Mouse (Mus musculus) hindbrain, embryonic 11.5 days (tissue): ENCODE data around the gene Aven. TPM values are rescaled to one million over a fixed set of nuclear protein-coding genes. Genes with fewer than 3 reads are reported as not detected.
"Not testable (repeated sequence)": the region's sequence is repeated elsewhere in the genome, so short reads cannot be mapped to it uniquely, and the experiment has no call there.

Experiments used
- ATAC-seq: fragments of 200-750 bp; cut with Nextera tagmentation; 2 replicates; pipeline ENCODE4 v1.8.0; 2017; ENCODE audit warnings: mild to moderate bottlenecking, moderate TSS enrichment, moderate library complexity; ENCODE audit not compliant: low FRiP score
- DNase-seq: peaks from one replicate; pipeline ENCODE4 v3.0.0-alpha.2; 2015; ENCODE audit warnings: low spot score
- H3K27ac ChIP-seq: fragments of 300-500 bp; sonication (generic); 2 replicates; pipeline ENCODE4 v1.5.1; 2014; ENCODE audit warnings: mild to moderate bottlenecking, low read depth, low read length
- H3K27me3 ChIP-seq: fragments of 300-500 bp; sonication (generic); 2 replicates; pipeline ENCODE4 v1.6.1; 2014; ENCODE audit warnings: mild to moderate bottlenecking, low read length, moderate library complexity, mixed read lengths; ENCODE audit not compliant: control insufficient read depth, insufficient read depth
- H3K36me3 ChIP-seq: fragments of 300-500 bp; sonication (generic); 2 replicates; pipeline ENCODE4 v1.6.1; 2014; ENCODE audit warnings: mild to moderate bottlenecking, low read length, moderate library complexity, mixed read lengths; ENCODE audit not compliant: control insufficient read depth, insufficient read depth
- H3K4me1 ChIP-seq: fragments of 300-500 bp; sonication (generic); replicated peaks from 2 replicates; pipeline ENCODE4 v1.6.1; 2014; ENCODE audit warnings: low read length, mixed read lengths; ENCODE audit not compliant: control insufficient read depth, insufficient read depth
- H3K4me2 ChIP-seq: fragments of 300-500 bp; sonication (generic); replicated peaks from 2 replicates; pipeline ENCODE4 v1.6.1; 2014; ENCODE audit warnings: mild to moderate bottlenecking, low read depth, low read length
- H3K4me3 ChIP-seq: fragments of 300-500 bp; sonication (generic); 2 replicates; pipeline ENCODE4 v1.5.1; 2014; ENCODE audit warnings: low read depth, low read length
- H3K9ac ChIP-seq: fragments of 300-500 bp; sonication (generic); 2 replicates; pipeline ENCODE4 v1.6.1; 2014; ENCODE audit warnings: low read depth, low read length
- H3K9me3 ChIP-seq: fragments of 300-500 bp; sonication (generic); 2 replicates; pipeline ENCODE4 v1.6.1; 2016; ENCODE audit warnings: low read length; ENCODE audit not compliant: control insufficient read depth
- WGBS: fragments of 180-500 bp; shearing (Covaris S2); extraction: QIAGEN DNeasy Blood & Tissue Kit; methylation state at CpG from one replicate; pipeline ENCODE4 v1.1.7; 2014; 5-methylcytosine and 5-hydroxymethylcytosine counted together
- polyA plus RNA-seq: library from polyadenylated mRNA; unstranded; fragments of >200 nt; fragmentation: Nextera tagmentation; extraction: Ambion mirVana; gene quantifications from 2 replicates; pipeline ENCODE4 v1.2.1, GENCODE M21; 2014

The Aven gene
- polyA plus RNA-seq, result 5.9 and 6.1 TPM in 2 replicates

DNA sequence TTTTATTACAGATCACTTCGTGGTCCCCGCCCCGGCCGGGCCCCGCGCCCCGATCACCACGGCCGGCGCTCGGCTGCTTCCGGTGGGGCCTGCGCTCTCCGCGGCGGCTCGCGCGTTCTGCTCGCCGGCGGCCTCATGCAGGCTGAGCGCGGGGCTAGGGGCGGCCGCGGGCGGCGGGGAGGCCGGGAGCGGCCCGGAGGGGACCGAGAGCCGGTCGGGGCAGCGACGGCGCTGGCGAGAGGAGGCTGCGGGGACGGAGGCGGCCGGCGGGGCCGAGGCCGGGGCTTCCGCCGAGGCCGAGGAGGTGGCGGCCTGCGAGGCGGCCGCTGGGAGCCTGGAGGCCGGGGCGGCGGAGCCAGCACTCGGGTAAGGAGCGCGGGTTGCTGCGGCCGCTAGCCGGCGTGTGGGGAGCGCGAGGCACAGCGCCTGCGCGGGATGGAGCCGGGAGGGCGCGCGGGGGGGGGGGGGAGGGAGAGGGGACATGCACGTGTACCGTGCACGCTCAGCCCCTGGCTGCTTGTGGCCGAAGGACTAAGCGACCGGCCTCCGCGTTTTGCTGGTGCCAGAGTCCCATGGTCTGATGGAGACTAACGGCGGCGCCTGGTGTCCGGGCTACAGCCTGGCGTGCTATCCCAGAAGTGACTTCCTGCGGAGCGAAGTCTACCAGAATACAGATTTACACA, at the start of gene Aven:
Gene Aven, plus strand, starts transcription at position 109 of the 683 bp plus-strand sequence.
- Histone ChIP-seq H3K27ac (peak within 1 kb of the TSS; percentile 98), H3K9ac (peak within 1 kb of the TSS; percentile 99), H3K4me1 (no peaks in the 10 kb centered on the region), H3K27me3 (no peaks in the 10 kb centered on the region), H3K4me2 (peak within 1 kb of the TSS; percentile 76), H3K9me3 (no peaks in the 10 kb centered on the region), H3K36me3 (no peaks in the 10 kb centered on the region), H3K4me3 (peak within 1 kb of the TSS; percentile 72)
- under 1% methylated on average over 54 of the region's 87 CpGs for WGBS
- DNase-seq (peak; percentile 87), ATAC-seq (peak; percentile 96)

DNA sequence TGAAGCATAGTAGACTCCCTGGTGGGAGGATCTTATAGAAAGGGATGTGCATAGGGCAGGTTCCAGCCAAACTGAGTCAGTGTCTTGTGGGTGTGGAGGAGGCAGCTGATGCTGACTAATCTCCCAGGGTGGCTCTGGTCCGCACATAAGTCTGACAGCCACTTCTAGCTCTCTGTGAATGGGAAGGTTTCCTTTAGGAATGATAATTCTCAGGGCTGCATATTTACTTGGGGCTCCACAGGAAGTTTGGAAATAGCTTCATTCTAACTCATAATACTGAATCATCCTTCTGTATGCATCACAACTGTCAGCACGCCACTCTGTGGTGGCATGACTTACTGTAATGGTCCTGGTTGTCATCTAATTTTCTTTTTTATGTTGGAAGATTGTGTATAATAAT, 49.3 kb upstream of the Aven start:
- Histone ChIP-seq H3K4me1 (no peaks in the 10 kb centered on the region), H3K4me2 (no peak overlapping the region), H3K9ac (no peak overlapping the region), H3K9me3 (no peaks in the 10 kb centered on the region), H3K27me3 (no peaks in the 10 kb centered on the region), H3K27ac (no peak overlapping the region), H3K4me3 (no peak overlapping the region), H3K36me3 (no peaks in the 10 kb centered on the region)
- no peak for ATAC-seq
- WGBS, result 79% methylated on average over 2 of the region's 2 CpGs
- no peak for DNase-seq

DNA sequence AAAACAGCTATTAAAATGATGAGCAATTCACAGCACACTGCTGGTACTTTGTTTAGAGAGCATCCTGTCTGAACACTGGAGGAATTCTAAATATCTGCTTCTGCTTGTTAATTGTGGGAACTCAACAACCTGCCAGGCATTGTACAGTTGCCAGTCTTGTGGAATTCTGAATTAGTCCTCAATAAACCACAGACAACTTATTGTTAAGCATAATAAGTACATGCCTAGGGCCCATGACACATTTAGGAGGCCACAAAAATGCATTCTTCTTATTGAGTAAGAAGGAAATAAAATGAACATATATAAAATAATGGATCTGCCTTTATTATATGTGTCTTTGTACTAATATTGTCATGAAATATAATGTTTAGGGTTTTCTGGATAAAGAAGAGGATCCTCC, 47.3 kb upstream of the Aven start:
- H3K4me1 ChIP-seq, result no peaks in the 10 kb centered on the region
- H3K27me3 ChIP-seq, result no peaks in the 10 kb centered on the region
- ATAC-seq (no peak), DNase-seq (no peak)
- no peak overlapping the region for H3K9ac ChIP-seq
- no peaks in the 10 kb centered on the region for H3K36me3 ChIP-seq
- no peak overlapping the region for H3K4me2 ChIP-seq
- H3K4me3 ChIP-seq, result no peak overlapping the region
- H3K9me3 ChIP-seq, result no peaks in the 10 kb centered on the region
- no peak overlapping the region for H3K27ac ChIP-seq

DNA sequence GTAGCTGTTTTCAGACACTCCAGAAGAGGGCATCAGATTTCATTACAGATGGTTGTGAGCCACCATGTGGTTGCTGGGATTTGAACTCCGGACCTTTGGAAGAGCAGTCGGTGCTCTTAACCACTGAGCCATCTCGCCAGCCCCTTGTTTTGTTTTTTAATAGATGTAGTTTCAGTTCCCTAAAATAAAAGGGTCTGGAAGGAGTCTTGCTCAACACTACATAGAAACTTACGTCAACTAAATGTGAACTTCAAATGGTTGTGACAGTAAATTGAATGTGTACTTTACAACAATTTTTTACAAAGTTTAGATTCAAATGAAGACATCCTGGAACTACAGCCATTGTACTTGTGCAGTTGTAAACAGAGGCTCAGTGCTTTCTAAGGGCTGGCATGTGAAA, 44.7 kb upstream of the Aven start:
- 76% methylated on average over 4 of the region's 4 CpGs for WGBS
- H3K4me3 ChIP-seq, H3K9me3 ChIP-seq, H3K4me1 ChIP-seq, DNase-seq, ATAC-seq, H3K9ac ChIP-seq, H3K4me2 ChIP-seq, H3K27ac ChIP-seq, H3K27me3 ChIP-seq, H3K36me3 ChIP-seq: not testable (repeated sequence)

DNA sequence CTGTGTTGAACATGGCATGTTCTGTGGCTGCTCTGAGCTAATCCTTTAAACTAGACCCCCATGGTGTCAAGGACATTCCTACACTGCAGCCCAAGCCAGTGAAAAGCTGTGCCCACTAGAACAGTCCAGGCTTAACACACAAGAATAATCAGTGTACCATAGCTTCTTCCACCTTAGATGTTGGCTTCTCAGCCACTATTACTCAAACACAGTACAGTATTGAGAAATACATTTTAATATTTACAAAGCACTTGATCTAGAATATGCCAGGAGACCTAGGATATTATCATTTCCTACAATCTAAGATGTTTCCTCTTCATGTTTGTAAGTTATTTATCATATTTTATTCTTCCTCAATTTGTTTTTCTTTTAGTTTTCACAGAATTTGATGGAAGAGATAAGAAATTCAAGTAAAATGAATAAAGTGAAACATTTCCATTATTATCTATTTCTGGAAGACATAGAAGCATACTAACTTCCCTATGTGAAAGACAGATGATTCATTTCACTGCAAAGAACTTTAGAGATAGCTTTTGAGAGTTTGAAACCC, 44.2 kb upstream of the Aven start:
- no peaks in the 10 kb centered on the region for H3K9me3 ChIP-seq
- DNase-seq, result no peak
- no peaks in the 10 kb centered on the region for H3K4me1 ChIP-seq

DNA sequence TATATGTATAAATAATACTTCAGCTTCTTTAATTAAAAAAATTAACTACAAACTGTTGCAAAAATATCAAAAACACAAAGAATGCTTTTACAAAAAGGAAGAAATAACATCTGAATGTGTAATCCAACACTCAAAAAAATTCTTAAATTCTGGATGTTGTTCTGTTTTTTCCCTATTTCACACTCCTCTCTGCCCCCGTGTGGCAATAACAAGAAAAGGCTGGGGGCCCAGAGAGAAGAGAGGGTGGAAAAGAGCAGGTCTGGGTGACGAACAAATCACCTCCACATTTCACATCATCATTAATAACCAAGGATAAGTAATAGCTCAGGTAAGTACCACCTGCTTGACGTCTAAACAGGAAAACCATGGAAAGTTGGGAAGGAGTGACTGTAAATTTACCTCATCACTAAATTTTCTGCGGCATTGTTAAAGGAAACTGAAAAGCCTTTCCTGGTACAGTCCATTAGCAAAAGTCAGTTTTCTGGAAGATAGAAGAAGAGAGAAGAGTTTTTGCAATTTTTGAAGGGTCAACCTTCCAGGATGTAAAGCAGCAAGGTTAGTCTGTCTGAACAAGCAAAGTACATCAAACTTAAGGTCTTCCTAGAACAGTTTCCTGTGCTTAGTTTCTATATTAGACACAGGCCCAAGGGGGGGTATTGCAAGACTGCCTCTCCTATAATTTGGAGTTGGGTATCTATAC, 43.0 kb upstream of the Aven start:
- Histone ChIP-seq H3K4me3 (no peak overlapping the region), H3K27me3 (no peaks in the 10 kb centered on the region), H3K27ac (no peak overlapping the region), H3K4me2 (no peak overlapping the region), H3K36me3 (no peaks in the 10 kb centered on the region), H3K4me1 (no peaks in the 10 kb centered on the region), H3K9me3 (no peaks in the 10 kb centered on the region), H3K9ac (no peak overlapping the region)
- DNase-seq (peak; percentile 33), ATAC-seq (no peak)
- WGBS, result 38% methylated on average over 4 of the region's 4 CpGs

More for the DNA sequence above, 44.2 kb upstream of the Aven start:
- Histone ChIP-seq H3K4me2 (no peak overlapping the region), H3K9ac (no peak overlapping the region), H3K36me3 (no peaks in the 10 kb centered on the region), H3K4me3 (no peak overlapping the region), H3K27me3 (no peaks in the 10 kb centered on the region), H3K27ac (no peak overlapping the region)
- no peak for ATAC-seq

DNA sequence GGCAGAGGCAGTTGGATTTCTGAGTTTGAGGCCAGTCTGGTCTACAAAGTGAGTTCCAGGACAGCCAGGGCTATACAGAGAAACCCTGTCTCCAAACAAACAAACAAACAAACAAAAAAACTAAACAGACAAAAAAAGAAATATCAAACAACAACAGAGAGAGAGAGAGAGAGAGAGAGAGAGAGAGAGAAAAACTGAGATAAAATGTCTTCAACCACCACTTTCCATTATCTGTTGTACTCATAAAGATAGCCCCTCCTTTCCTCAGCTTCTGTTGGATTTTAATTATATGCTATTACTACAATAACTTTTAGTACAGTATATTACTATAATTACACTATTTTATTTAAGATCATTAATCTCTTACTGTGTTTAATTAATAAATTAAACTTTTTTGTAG, 40.3 kb upstream of the Aven start:
- not testable (repeated sequence) for DNase-seq, H3K4me3 ChIP-seq, H3K4me1 ChIP-seq, H3K27me3 ChIP-seq, H3K36me3 ChIP-seq, H3K9me3 ChIP-seq, H3K9ac ChIP-seq, ATAC-seq, H3K27ac ChIP-seq, H3K4me2 ChIP-seq

DNA sequence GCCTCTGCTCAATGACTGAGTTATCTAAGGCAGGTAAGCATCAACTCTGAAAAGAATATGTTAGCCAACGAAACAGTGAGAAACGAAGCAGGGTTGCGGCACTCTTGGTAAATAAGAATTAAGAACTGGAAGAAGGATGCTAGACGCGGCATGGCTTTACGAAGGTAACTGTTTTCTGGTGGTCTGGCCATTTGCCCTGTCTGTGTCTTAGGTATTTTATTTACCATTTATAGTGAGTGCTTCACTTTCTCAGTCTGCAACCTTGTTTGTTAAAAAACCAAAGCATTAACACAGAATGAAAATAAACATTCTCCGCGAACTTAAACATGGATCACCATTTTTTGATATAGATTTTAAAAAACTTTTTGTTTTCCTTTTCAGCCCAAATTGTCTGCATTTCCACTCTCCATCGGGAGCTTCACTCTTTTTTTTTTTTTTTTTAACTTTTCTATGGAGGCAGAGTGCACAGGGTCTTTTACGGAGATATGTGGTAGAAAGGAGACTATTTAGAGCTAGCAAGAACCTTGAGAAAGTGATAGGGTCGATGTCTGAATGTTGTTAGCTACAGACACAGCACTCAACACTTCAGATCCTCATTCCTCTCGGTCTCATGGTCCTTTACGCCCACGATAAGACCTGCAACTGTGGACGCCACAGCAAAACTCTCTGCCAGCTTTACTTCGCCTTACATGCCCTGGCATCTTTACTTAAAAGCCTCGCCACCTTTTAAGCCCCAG, 38.5 kb upstream of the Aven start:
- no peak for DNase-seq
- H3K27ac ChIP-seq, result peak overlapping the region; percentile 12
- H3K4me2 ChIP-seq, result peak overlapping the region; percentile 36
- H3K9me3 ChIP-seq, result no peaks in the 10 kb centered on the region
- 34% methylated on average over 17 of the region's 17 CpGs for WGBS
- ATAC-seq, result peak; percentile 65; the same call in 1 of the 2 replicates
- H3K27me3 ChIP-seq, result no peaks in the 10 kb centered on the region
- peak overlapping the region; percentile 76 for H3K4me3 ChIP-seq
- no peaks in the 10 kb centered on the region for H3K36me3 ChIP-seq
- H3K9ac ChIP-seq, result peak overlapping the region; percentile 82
- H3K4me1 ChIP-seq, result no peaks in the 10 kb centered on the region
